Mouse (Mus musculus) megakaryocyte, embryonic 14.5 days (primary cell): ENCODE measurements around the gene Hsd11b1.

ENCODE experiments used
- FLI1 ChIP-seq: IDR thresholded peaks from 2 replicates; pipeline ENCODE4 v1.6.1; 2012; ENCODE audit warnings: low read length, inconsistent platforms, mixed read lengths
- GATA1 ChIP-seq: IDR thresholded peaks from 3 replicates; pipeline ENCODE4 v1.6.1; 2012; ENCODE audit warnings: mixed read lengths, low read length, inconsistent platforms, borderline replicate concordance

DNA sequence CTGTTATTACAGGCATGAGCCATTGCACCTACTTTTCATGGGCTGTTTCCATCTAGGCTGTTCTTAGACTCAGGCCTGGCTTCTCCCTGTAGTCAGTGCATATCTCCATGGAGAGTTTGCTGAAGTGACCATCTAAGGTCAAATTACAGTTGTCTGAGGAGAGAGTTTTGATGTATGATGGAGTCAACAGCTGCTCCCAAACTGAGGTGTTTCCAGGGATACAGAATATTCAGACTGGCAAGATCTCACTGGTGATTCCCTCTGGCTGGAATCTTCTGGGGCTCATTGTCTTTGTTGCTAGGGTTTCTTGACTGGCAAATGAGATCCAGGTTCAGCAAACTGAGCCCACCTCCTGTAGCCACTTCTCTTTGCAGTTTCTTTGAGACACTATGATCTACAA lies 26.8 kb upstream of the Hsd11b1 start:
- TF ChIP-seq GATA1 (no peak), FLI1 (no peak)
